Mouse (Mus musculus): ENCODE measurements at regions not wholly inside any gene's neighbourhood (a gene's known extent, or its start where the extent isn't known, plus 50 kb on each side); places are given as distances from the start of the nearest gene placed in this dataset.

DNA sequence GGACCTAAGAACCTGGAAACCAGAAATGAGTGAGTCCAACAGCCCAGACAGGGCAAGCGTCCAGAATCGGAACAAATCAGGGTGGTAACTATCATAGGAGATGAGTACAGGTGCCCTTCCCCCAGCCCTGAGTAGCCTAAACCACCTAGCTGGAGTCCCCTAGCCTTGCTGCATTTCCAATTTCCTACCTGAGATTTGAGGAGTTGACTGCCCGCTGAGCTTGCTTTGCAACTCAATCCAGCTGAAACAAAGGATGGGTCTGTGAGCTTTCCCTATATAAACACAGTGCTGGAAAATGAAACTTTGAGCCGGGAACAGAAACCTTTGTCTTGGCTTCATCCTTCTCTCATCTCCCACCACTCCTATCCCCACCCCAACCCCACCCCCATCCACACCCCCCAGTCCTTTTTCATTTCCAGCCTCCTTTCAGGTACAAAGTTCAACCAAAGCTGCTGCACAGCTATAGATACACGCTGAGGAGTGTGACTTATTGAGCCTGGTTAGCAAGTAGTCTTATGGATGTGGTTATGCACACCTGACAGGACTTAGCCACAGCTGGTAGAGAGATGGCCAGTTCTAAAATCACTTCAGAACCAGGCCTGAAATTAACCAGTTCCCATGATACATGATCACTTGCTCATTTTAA lies 61.0 kb upstream of the Ccn6 start:
- in situ Hi-C loops (cut with MboI; ENCODE audit: low sequenced_read_pairs), result no loop called here

DNA sequence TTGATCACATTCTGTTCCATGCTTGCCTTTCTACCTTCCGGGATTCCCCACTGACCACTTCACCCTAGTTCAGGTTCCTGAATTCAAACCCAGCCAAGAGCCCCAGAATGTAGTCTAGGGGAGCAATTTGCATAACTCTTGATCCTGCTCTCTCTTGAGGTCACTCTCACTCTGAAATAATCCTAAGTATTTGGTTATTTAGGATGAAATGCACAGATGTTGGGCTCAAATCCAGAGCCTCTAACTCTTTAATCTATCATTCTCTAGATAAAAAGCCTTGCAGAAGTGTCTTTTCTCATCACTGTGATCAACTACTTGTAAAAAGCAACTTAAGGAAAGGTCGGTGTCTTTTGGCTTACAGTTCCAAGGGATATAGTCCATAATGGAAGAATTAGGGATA lies 57.4 kb upstream of the Ccn6 start:
- in situ Hi-C loops (cut with MboI; ENCODE audit: low sequenced_read_pairs), result no loop called here

DNA sequence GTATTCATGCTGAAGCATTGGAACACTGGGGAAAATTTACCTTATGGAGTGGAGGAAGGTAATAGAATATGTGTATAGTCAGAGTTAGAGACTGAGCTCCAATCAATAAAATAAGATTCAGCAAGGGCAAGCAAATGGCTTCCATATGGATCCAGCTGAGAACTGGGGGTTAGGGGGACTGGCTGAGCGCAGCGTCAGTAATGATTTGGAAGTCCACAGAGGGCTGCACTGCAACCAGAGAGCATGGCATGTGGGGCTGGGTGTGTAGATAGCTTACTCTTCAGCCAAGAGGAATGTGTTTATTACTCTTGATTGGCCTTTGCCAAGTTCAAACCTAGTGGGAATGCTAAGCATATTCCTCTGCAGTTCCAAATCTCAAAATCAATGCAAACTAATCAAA lies 55.8 kb upstream of the Ccn6 start:
- in situ Hi-C loops (cut with MboI; ENCODE audit: low sequenced_read_pairs), result no loop called here

DNA sequence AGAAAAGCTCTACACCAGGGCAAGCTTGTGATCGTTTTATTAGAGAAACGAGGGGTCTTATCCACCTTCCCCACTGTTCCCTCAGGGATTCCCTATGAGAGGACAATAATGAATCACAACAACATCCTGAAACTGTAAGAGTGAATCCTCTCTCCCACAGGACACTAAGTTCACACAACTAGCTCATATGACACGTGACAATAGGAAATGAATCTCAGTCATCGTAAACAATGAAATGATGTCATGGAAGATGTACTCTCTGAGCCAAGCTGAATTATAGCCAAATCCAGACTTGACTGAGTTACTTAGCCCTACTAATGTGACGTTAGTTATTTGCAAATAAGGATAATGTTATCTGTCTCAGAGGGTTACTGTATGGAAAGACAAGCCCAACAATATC lies 54.6 kb upstream of the Ccn6 start:
- in situ Hi-C loops (cut with MboI; ENCODE audit: low sequenced_read_pairs), result no loop called here

DNA sequence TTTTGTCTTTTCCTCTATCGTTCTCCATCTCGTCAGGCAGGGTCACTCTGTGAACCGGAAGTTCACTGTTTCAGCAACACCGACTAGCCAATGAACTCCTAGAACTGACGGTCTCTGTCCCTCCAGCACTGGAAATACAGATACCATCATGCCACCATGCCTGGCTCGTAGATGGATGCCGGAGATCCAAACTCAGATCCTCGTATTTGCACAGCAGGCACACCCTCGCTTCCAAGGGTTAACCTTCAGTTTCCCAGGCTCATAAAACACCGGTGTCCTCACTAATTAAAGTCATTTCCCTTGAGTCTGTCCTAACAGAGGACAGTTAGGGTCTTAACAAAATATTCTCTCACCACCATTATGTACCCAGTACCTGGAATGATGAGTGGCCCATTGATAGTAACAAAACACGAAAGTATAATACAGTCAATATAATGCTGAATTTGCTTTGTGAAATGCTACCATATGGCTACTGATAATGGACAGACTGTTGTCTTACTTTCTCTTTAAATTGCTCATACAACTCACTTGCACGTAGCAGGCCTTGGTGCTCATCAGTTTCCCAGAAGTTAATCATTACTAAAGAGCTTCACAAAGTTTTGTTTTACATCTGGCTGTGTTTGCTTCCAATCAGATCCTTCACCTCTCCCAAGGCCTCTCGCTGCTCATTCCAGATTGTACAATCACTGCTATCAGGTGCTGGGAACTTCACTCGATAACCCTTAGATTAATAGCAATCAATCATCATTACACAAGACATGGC lies 52.7 kb upstream of the Ccn6 start:
- in situ Hi-C loops (cut with MboI; ENCODE audit: low sequenced_read_pairs), result no loop called here

DNA sequence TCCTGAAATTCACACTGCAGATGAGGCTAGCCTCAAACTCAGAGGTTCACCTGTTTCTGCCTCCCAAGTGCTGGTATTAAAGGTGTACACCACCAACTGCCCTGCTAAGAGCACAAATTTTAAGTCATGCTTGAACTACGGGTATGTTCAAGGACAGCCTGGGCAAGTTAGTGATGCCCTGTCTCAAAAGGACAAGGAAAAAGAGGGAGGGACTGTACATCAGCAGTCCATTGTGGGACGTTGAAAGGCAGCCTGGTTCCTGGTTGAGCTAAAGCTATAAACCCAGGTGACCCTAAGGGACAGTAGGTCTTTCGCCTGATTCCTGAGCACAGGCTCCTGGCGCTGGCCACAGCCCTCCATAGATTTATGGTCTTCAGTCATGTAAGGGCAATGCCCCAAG lies 51.0 kb upstream of the Ccn6 start:
- in situ Hi-C loops (cut with MboI; ENCODE audit: low sequenced_read_pairs), result no loop called here

Data from CH12F3 (cell line).